Mouse (Mus musculus) stomach, embryonic 16.5 days (tissue): ENCODE measurements around the gene Ush1c. TPM values are rescaled to one million over a fixed set of nuclear protein-coding genes. Genes with fewer than 3 reads are reported as not detected.

Source experiments
- ATAC-seq: fragments of 200-750 bp; cut with Nextera tagmentation; 2 replicates; pipeline ENCODE4 v1.8.0; 2017; ENCODE audit warnings: moderate number of reproducible peaks, moderate TSS enrichment; ENCODE audit not compliant: insufficient read depth, low FRiP score
- H3K27ac ChIP-seq: fragments of 300-500 bp; sonication (generic); 2 replicates; pipeline ENCODE4 v1.5.1; 2014; ENCODE audit warnings: low read length
- H3K27me3 ChIP-seq: fragments of 300-500 bp; sonication (generic); 2 replicates; pipeline ENCODE4 v1.6.1; 2014; ENCODE audit warnings: low read length, control low read depth, mixed read lengths; ENCODE audit not compliant: control insufficient read depth, insufficient read depth
- H3K36me3 ChIP-seq: fragments of 300-500 bp; sonication (generic); 2 replicates; pipeline ENCODE4 v1.6.1; 2014; ENCODE audit warnings: low read length; ENCODE audit not compliant: control insufficient read depth, insufficient read depth
- H3K4me1 ChIP-seq: fragments of 300-500 bp; sonication (generic); 2 replicates; pipeline ENCODE4 v1.6.1; 2014; ENCODE audit warnings: low read length, control low read depth, mixed read lengths; ENCODE audit not compliant: control insufficient read depth, insufficient read depth
- H3K4me2 ChIP-seq: fragments of 300-500 bp; sonication (generic); 2 replicates; pipeline ENCODE4 v1.6.1; 2014; ENCODE audit warnings: low read depth, low read length, mixed read lengths
- H3K4me3 ChIP-seq: fragments of 300-500 bp; sonication (generic); replicated peaks from 2 replicates; pipeline ENCODE4 v1.5.1; 2014; ENCODE audit warnings: mild to moderate bottlenecking, low read length
- H3K9ac ChIP-seq: fragments of 300-500 bp; sonication (generic); 2 replicates; pipeline ENCODE4 v1.6.1; 2014; ENCODE audit warnings: low read length
- H3K9me3 ChIP-seq: fragments of 300-500 bp; sonication (generic); replicated peaks from 2 replicates; pipeline ENCODE4 v1.6.1; 2016; ENCODE audit warnings: low read length, control low read depth; ENCODE audit not compliant: control insufficient read depth
- WGBS: fragments of 180-500 bp; shearing (Covaris S2); extraction: QIAGEN DNeasy Blood & Tissue Kit; methylation state at CpG from one replicate; pipeline ENCODE4 v1.1.7; 2014; 5-methylcytosine and 5-hydroxymethylcytosine counted together
- polyA plus RNA-seq: library from polyadenylated mRNA; unstranded; fragments of >200 nt; fragmentation: Nextera tagmentation; extraction: Ambion mirVana; gene quantifications from 2 replicates; pipeline ENCODE4 v1.2.1, GENCODE M21; 2015

The Ush1c gene
- polyA plus RNA-seq, 1 experiment from 2014 or later: 9.8 TPM

DNA sequence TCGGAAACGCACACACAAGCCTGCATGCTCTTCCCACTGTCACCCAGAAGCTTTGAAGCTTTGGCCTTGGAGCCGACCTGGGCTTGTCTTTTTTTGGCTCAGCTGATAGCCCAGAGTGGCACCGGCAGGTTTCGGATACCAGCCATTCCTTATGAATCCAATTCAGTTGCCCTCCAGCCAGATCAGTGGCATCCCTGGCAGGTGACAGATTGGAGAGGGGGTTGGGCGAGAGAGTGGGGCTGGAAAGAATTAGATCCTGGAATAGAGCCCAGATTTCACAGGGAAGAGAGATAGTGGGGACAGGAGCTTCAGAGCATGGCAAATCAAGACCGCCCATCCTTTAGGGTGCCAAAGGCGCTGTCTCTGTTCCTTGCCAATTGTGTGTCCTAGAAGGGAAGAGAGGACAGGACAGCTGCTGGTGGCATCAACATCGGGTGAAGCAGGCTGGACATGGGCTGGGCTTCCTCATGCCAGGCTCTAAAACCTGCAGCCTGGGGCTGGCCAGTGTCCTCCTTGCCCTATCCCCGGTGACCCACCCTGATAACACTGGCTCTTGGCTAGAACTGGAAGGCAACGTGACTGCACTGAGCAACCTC is 76.1 kb downstream of the Ush1c start:
- no peak overlapping the region for H3K9ac ChIP-seq
- H3K27ac ChIP-seq: no peak overlapping the region
- H3K9me3 ChIP-seq: no peaks in the 10 kb centered on the region
- 75% methylated on average over 11 of the region's 11 CpGs for WGBS
- no peak overlapping the region for H3K4me3 ChIP-seq
- no peaks in the 10 kb centered on the region for H3K27me3 ChIP-seq
- H3K36me3 ChIP-seq: no peaks in the 10 kb centered on the region
- ATAC-seq: no peak
- no peak overlapping the region for H3K4me2 ChIP-seq
- H3K4me1 ChIP-seq: no peaks in the 10 kb centered on the region

- H3K9me3 ChIP-seq: no peaks in the 10 kb centered on the region
- no peak for ATAC-seq
- H3K9ac ChIP-seq: no peak overlapping the region
- H3K4me3 ChIP-seq: no peak overlapping the region
- H3K36me3 ChIP-seq: no peaks in the 10 kb centered on the region
- H3K27me3 ChIP-seq: no peaks in the 10 kb centered on the region
- 42% methylated on average over 3 of the region's 3 CpGs for WGBS
- H3K4me1 ChIP-seq: no peaks in the 10 kb centered on the region
- no peak overlapping the region for H3K4me2 ChIP-seq
- no peak overlapping the region for H3K27ac ChIP-seq
These were observed 76.7 kb downstream of the Ush1c start for GRCm38 (mm10) chr7:46161615-46162014.

- Histone ChIP-seq H3K4me2 (no peak overlapping the region), H3K9ac (no peak overlapping the region), H3K27me3 (no peaks in the 10 kb centered on the region), H3K4me1 (no peaks in the 10 kb centered on the region), H3K27ac (no peak overlapping the region), H3K36me3 (no peaks in the 10 kb centered on the region), H3K9me3 (no peaks in the 10 kb centered on the region), H3K4me3 (no peak overlapping the region)
- 70% methylated on average over 7 of the region's 7 CpGs for WGBS
- no peak for ATAC-seq
These were observed 80.6 kb downstream of the Ush1c start for GRCm38 (mm10) chr7:46157746-46158145.

- 72% methylated on average over 18 of the region's 18 CpGs for WGBS
- Histone ChIP-seq H3K27me3 (no peaks in the 10 kb centered on the region), H3K9ac (no peak overlapping the region), H3K27ac (no peak overlapping the region), H3K4me1 (no peaks in the 10 kb centered on the region), H3K4me2 (no peak overlapping the region), H3K9me3 (no peaks in the 10 kb centered on the region), H3K36me3 (no peaks in the 10 kb centered on the region), H3K4me3 (no peak overlapping the region)
- no peak for ATAC-seq
These were observed 83.5 kb downstream of the Ush1c start for GRCm38 (mm10) chr7:46154498-46155488.

- no peaks in the 10 kb centered on the region for H3K9me3 ChIP-seq
- no peak overlapping the region for H3K4me2 ChIP-seq
- no peaks in the 10 kb centered on the region for H3K27me3 ChIP-seq
- no peak overlapping the region for H3K27ac ChIP-seq
- ATAC-seq: no peak
- H3K36me3 ChIP-seq: no peaks in the 10 kb centered on the region
- WGBS: 77% methylated on average over 9 of the region's 9 CpGs
- H3K4me1 ChIP-seq: no peaks in the 10 kb centered on the region
- H3K4me3 ChIP-seq: no peak overlapping the region
- H3K9ac ChIP-seq: no peak overlapping the region
These were observed 85.4 kb downstream of the Ush1c start for GRCm38 (mm10) chr7:46152819-46153351.

DNA sequence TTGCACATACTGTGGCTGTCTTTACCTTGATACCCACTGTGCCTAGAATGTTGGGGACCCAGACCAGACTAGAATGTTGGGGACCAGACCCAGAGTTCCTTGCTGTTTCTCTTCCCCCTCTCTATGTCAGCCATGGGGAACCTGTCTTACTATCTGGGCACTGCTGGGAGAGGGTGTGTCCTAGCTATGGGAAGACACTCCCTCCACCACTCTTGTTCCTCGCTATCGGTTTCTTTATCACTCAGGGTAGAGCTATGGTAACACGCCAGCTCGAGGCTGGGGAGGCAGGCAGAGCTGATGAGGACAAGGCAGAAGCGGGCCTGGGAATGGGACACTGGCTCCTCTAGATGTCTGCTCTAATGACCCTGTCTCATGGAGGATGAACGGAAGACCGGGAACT is 90.9 kb downstream of the Ush1c start:
- H3K27me3 ChIP-seq: no peaks in the 10 kb centered on the region

GRCm38 (mm10) chr7:46146675-46147308 is 91.5 kb downstream of the Ush1c start:
- H3K4me3 ChIP-seq: no peak overlapping the region
- H3K36me3 ChIP-seq: no peaks in the 10 kb centered on the region
- H3K9me3 ChIP-seq: no peaks in the 10 kb centered on the region
- H3K27ac ChIP-seq: no peak overlapping the region
- H3K4me1 ChIP-seq: no peaks in the 10 kb centered on the region
- no peaks in the 10 kb centered on the region for H3K27me3 ChIP-seq
- no peak overlapping the region for H3K4me2 ChIP-seq
- ATAC-seq: no peak
- WGBS: 84% methylated on average over 7 of the region's 7 CpGs
- H3K9ac ChIP-seq: no peak overlapping the region

More for the DNA sequence above, 90.9 kb downstream of the Ush1c start:
- peak; percentile 68; the same call in 1 of the 2 replicates for ATAC-seq
- Histone ChIP-seq H3K36me3 (no peaks in the 10 kb centered on the region), H3K4me1 (no peaks in the 10 kb centered on the region), H3K9me3 (no peaks in the 10 kb centered on the region), H3K27ac (no peak overlapping the region), H3K9ac (no peak overlapping the region), H3K4me3 (no peak overlapping the region), H3K4me2 (no peak overlapping the region)
- 70% methylated on average over 7 of the region's 7 CpGs for WGBS
